Mouse (Mus musculus): Measurements from ENCODE around the gene Ano1. TPM values are rescaled to one million over a fixed set of nuclear protein-coding genes. Genes with fewer than 3 reads are reported as not detected.

The Ano1 gene
- total and polyA plus RNA-seq, 3 experiments: 0.04 TPM; not detected in 2

DNA sequence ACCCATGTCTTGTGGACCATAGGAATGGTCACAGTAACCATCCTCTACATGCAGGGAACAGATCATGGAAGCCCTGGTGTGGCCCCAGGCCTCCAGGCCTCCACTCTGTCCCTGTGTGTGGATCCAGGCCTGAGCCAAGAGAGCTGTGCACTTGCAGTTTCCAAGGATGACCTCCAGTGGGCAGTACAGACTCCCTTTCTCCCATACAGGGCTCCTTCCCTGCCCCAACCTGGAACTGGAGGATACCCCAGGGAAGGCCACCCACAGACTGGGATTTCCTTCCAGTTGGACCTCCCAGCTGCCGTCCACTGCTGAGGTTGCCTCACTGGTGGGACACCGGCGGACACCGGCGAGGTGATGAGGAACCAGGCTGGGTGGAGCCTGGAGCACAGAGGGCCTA is 29.6 kb upstream of the Ano1 start:
- peaks cover 0 to 8% of the 10 kb centered on the region in 2 experiments; a peak in 2 of 4 replicates for H3K4me1 ChIP-seq (ENCODE audit: control insufficient read depth in 1 of 2, insufficient read depth in 2 of 2, low read length in 2 of 2)
- no peak overlapping the region for H3K27ac ChIP-seq (ENCODE audit: control insufficient read depth, low read depth, low read length)
- no peaks in the 10 kb centered on the region for H3K27me3 ChIP-seq (ENCODE audit: control insufficient read depth in 1 of 2, insufficient read depth in 2 of 2, low read length in 2 of 2)
- DNase-seq (ENCODE audit: low read depth, low spot score): peak; percentile 15
- H3K9ac ChIP-seq (ENCODE audit: control insufficient read depth, low read depth, low read length, poor library complexity, severe bottlenecking): no peak overlapping the region
- H3K79me2 ChIP-seq (ENCODE audit: control insufficient read depth, insufficient read depth, low read length, poor library complexity): no peaks in the 10 kb centered on the region
- no peaks in the 10 kb centered on the region; a peak in 1 of 4 replicates for H3K36me3 ChIP-seq (ENCODE audit: control insufficient read depth in 1 of 2, insufficient read depth in 2 of 2, low read length in 2 of 2)
- no peaks in the 10 kb centered on the region for H3K9me3 ChIP-seq (replicated peaks; ENCODE audit: insufficient read depth, low read length)
- no peak overlapping the region for H3K4me3 ChIP-seq (ENCODE audit: control insufficient read depth in 1 of 2, insufficient read depth in 1 of 2, low read depth in 2 of 2, low read length in 2 of 2)
- TF ChIP-seq SMC3 (IDR thresholded peaks at IDR 0.05; ENCODE audit: low read depth, low read length) (peak; percentile 32), MAZ (IDR thresholded peaks at IDR 0.05; ENCODE audit: low read depth, low read length) (no peak), RAD21 (IDR thresholded peaks at IDR 0.05; ENCODE audit: low read depth, low read length) (peak; percentile 11), CHD2 (IDR thresholded peaks at IDR 0.05; ENCODE audit: low read length) (no peak), CTCF (IDR thresholded peaks at IDR 0.05 in 2 of 3, conservative IDR thresholded peaks at IDR 0.05 in 1 of 3; ENCODE audit: control insufficient read depth in 1 of 3, insufficient read depth in 1 of 3, low read depth in 2 of 3, low read length in 3 of 3, poor library complexity in 1 of 3, severe bottlenecking in 1 of 3) (peak in 2 of 3 experiments; percentile 22 to 33; a peak in 4 of 6 replicates)

DNA sequence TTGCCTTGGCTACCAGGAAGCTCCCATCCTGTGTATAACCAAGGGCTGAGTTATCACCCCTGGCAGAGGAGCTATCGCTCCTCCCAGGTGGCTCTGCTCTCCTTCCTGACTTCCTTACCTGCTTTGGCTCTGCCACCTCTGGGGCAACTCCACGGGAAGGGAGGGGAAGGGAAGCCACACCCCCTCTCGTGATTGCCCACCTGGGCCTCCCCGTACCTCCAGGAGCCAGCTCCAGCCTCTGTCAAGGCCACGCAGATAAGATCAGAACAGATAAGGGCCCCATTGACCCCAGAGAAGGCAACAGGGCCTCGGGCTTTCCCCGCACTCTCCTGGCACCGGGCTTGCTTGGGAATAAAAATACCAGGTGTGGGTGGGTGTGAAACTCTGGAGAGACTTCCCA is 28.4 kb upstream of the Ano1 start:
- no peak overlapping the region for H3K27ac ChIP-seq (ENCODE audit: control insufficient read depth, low read depth, low read length)
- H3K4me3 ChIP-seq (ENCODE audit: control insufficient read depth in 1 of 2, insufficient read depth in 1 of 2, low read depth in 2 of 2, low read length in 2 of 2): no peak overlapping the region
- no peaks in the 10 kb centered on the region for H3K27me3 ChIP-seq (ENCODE audit: control insufficient read depth in 1 of 2, insufficient read depth in 2 of 2, low read length in 2 of 2)
- no peak overlapping the region for H3K9ac ChIP-seq (ENCODE audit: control insufficient read depth, low read depth, low read length, poor library complexity, severe bottlenecking)
- no peaks in the 10 kb centered on the region for H3K9me3 ChIP-seq (replicated peaks; ENCODE audit: insufficient read depth, low read length)
- H3K79me2 ChIP-seq (ENCODE audit: control insufficient read depth, insufficient read depth, low read length, poor library complexity): no peaks in the 10 kb centered on the region
- no peaks in the 10 kb centered on the region for H3K36me3 ChIP-seq (ENCODE audit: control insufficient read depth in 1 of 2, insufficient read depth in 2 of 2, low read length in 2 of 2)
- TF ChIP-seq TAL1 (IDR thresholded peaks at IDR 0.05; ENCODE audit: low read length): no peak
- no peak for TF ChIP-seq JUND (IDR thresholded peaks at IDR 0.05; ENCODE audit: low read depth, low read length)
- no peak for TF ChIP-seq GATA1 (IDR thresholded peaks at IDR 0.05; ENCODE audit: low read depth, low read length)
- no peak for TF ChIP-seq E2F4 (IDR thresholded peaks at IDR 0.05; ENCODE audit: borderline replicate concordance, low read depth, low read length)
- TF ChIP-seq MAFK (IDR thresholded peaks at IDR 0.05; ENCODE audit: borderline replicate concordance, low read depth, low read length): no peak
- no peak for TF ChIP-seq SMC3 (IDR thresholded peaks at IDR 0.05; ENCODE audit: low read depth, low read length)
- TF ChIP-seq RAD21 (IDR thresholded peaks at IDR 0.05; ENCODE audit: low read depth, low read length): no peak
- TF ChIP-seq MAX (IDR thresholded peaks at IDR 0.05; ENCODE audit: low read length): no peak
- TF ChIP-seq ZNF384 (IDR thresholded peaks at IDR 0.05; ENCODE audit: low read depth, low read length): no peak
- TF ChIP-seq TCF12 (IDR thresholded peaks at IDR 0.05; ENCODE audit: low read depth, low read length): no peak
- no peak for TF ChIP-seq ETS1 (IDR thresholded peaks at IDR 0.05; ENCODE audit: low read depth, low read length)
- TF ChIP-seq MXI1 (IDR thresholded peaks at IDR 0.05; ENCODE audit: low read depth, low read length): no peak
- no peak for TF ChIP-seq CTCF (IDR thresholded peaks at IDR 0.05 in 2 of 3, conservative IDR thresholded peaks at IDR 0.05 in 1 of 3; ENCODE audit: control insufficient read depth in 1 of 3, insufficient read depth in 1 of 3, low read depth in 2 of 3, low read length in 3 of 3, poor library complexity in 1 of 3, severe bottlenecking in 1 of 3)
- no peak for TF ChIP-seq MAZ (IDR thresholded peaks at IDR 0.05; ENCODE audit: low read depth, low read length)
- TF ChIP-seq MYB (IDR thresholded peaks at IDR 0.05; ENCODE audit: low read depth, low read length): no peak
- no peak for TF ChIP-seq EP300 (IDR thresholded peaks at IDR 0.05; ENCODE audit: low read depth in 1 of 2, low read length in 2 of 2)
- TF ChIP-seq MYC (IDR thresholded peaks at IDR 0.05; ENCODE audit: low read depth, low read length): no peak
- no peak for TF ChIP-seq USF2 (IDR thresholded peaks at IDR 0.05; ENCODE audit: borderline replicate concordance in 1 of 2, insufficient read depth in 1 of 2, low read depth in 1 of 2, low read length in 2 of 2)
- TF ChIP-seq ZC3H11A (IDR thresholded peaks at IDR 0.05; ENCODE audit: low read depth, low read length): no peak
- DNase-seq (ENCODE audit: low read depth, low spot score): no peak
- peaks cover 0 to 3% of the 10 kb centered on the region in 2 experiments; a peak in 1 of 4 replicates for H3K4me1 ChIP-seq (ENCODE audit: control insufficient read depth in 1 of 2, insufficient read depth in 2 of 2, low read length in 2 of 2)
